Mouse (Mus musculus): ENCODE results near the gene Gm3448. TPM values are rescaled to one million over a fixed set of nuclear protein-coding genes. Genes with fewer than 3 reads are reported as not detected.
"Not testable (repeated sequence)": the region's sequence is repeated elsewhere in the genome, so short reads cannot be mapped to it uniquely, and the experiment has no call there.

Gm3448 gene
- total RNA-seq, 2 experiments from 2014 or later = 0.79 to 0.89 TPM

GRCm38 (mm10) chr17:15050338-15050737 is 9.0 kb upstream of the Gm3448 start:
- intact Hi-C loops (cut with DNase I); DNase-seq: not testable (repeated sequence)

- intact Hi-C loops (cut with DNase I); DNase-seq: not testable (repeated sequence)
These were observed 882 bp downstream of the Gm3448 start for GRCm38 (mm10) chr17:15040455-15040854.

- DNase-seq; intact Hi-C loops (cut with DNase I): not testable (repeated sequence)
These were observed 9.9 kb downstream of the Gm3448 start for GRCm38 (mm10) chr17:15031414-15031813.

GRCm38 (mm10) chr17:15025513-15025912 is 15.8 kb downstream of the Gm3448 start:
- DNase-seq; intact Hi-C loops (cut with DNase I): not testable (repeated sequence)

- intact Hi-C loops (cut with DNase I); DNase-seq: not testable (repeated sequence)
These were observed 16.7 kb downstream of the Gm3448 start for GRCm38 (mm10) chr17:15024502-15025193.

- intact Hi-C loops (cut with DNase I); DNase-seq: not testable (repeated sequence)
These were observed 17.4 kb downstream of the Gm3448 start for GRCm38 (mm10) chr17:15023878-15024492.

- peak in 1 of 2 experiments; percentile 21 for DNase-seq
- intact Hi-C loops (cut with DNase I) = not testable (repeated sequence)
These were observed 19.7 kb downstream of the Gm3448 start for GRCm38 (mm10) chr17:15021503-15022220.

- intact Hi-C loops (cut with DNase I); DNase-seq: not testable (repeated sequence)
These were observed 31.5 kb downstream of the Gm3448 start, which contains the start of gene Gm3435 for GRCm38 (mm10) chr17:15009706-15010413. Gene Gm3435 (plus strand): TSS chr17:15010176.

GRCm38 (mm10) chr17:15009088-15009487 is 32.2 kb downstream of the Gm3448 start:
- intact Hi-C loops (cut with DNase I); DNase-seq: not testable (repeated sequence)

GRCm38 (mm10) chr17:15000047-15000446 is 41.3 kb downstream of the Gm3448 start:
- DNase-seq; intact Hi-C loops (cut with DNase I): not testable (repeated sequence)

- intact Hi-C loops (cut with DNase I); DNase-seq: not testable (repeated sequence)
These were observed 47.2 kb downstream of the Gm3448 start for GRCm38 (mm10) chr17:14994140-14994539.

GRCm38 (mm10) chr17:14993139-14993832 is 48.1 kb downstream of the Gm3448 start:
- DNase-seq; intact Hi-C loops (cut with DNase I): not testable (repeated sequence)

GRCm38 (mm10) chr17:14992522-14993138 is 48.7 kb downstream of the Gm3448 start:
- intact Hi-C loops (cut with DNase I); DNase-seq: not testable (repeated sequence)

GRCm38 (mm10) chr17:14990116-14990702 is 51.1 kb downstream of the Gm3448 start:
- intact Hi-C loops (cut with DNase I) = not testable (repeated sequence)
- DNase-seq = peak in 1 of 2 experiments; percentile 8

GRCm38 (mm10) chr17:14978362-14979038 is 62.8 kb downstream of the Gm3448 start, which contains the start of the genes 9030025P20Rik and Gm3417:
Gene 9030025P20Rik (plus strand): TSS chr17:14978468.
Gene Gm3417 (minus strand): TSS chr17:14978790.
- DNase-seq; intact Hi-C loops (cut with DNase I): not testable (repeated sequence)

- intact Hi-C loops (cut with DNase I); DNase-seq: not testable (repeated sequence)
These were observed 63.5 kb downstream of the Gm3448 start for GRCm38 (mm10) chr17:14977718-14978361.

GRCm38 (mm10) chr17:14968373-14968913 is 72.9 kb downstream of the Gm3448 start:
- intact Hi-C loops (cut with DNase I); DNase-seq: not testable (repeated sequence)
